Mouse (Mus musculus) embryonic facial prominence, embryonic 11.5 days (tissue): ENCODE data around the gene Syt1. TPM values are rescaled to one million over a fixed set of nuclear protein-coding genes. Genes with fewer than 3 reads are reported as not detected.

Experiments
- ATAC-seq: fragments of 200-750 bp; cut with Nextera tagmentation; replicated peaks from 2 replicates; pipeline ENCODE4 v1.8.0; 2017; ENCODE audit warnings: low read depth; ENCODE audit not compliant: insufficient number of reproducible peaks, low FRiP score, low TSS enrichment
- DNase-seq: peaks from one replicate; pipeline ENCODE4 v3.0.0-alpha.2; 2015; ENCODE audit warnings: low spot score
- H3K27ac ChIP-seq: fragments of 300-500 bp; sonication (generic); replicated peaks from 2 replicates; pipeline ENCODE4 v1.5.1; 2014; ENCODE audit warnings: mild to moderate bottlenecking, low read depth, low read length, control low read depth
- H3K27me3 ChIP-seq: fragments of 300-500 bp; sonication (generic); 2 replicates; pipeline ENCODE4 v1.6.1; 2014; ENCODE audit warnings: mild to moderate bottlenecking, low read length, moderate library complexity, mixed read lengths; ENCODE audit not compliant: control insufficient read depth, insufficient read depth
- H3K36me3 ChIP-seq: fragments of 300-500 bp; sonication (generic); replicated peaks from 2 replicates; pipeline ENCODE4 v1.6.1; 2014; ENCODE audit warnings: low read depth, mild to moderate bottlenecking, low read length, moderate library complexity, mixed read lengths; ENCODE audit not compliant: control insufficient read depth, insufficient read depth
- H3K4me1 ChIP-seq: fragments of 300-500 bp; sonication (generic); 2 replicates; pipeline ENCODE4 v1.6.1; 2014; ENCODE audit warnings: low read length, mixed read lengths; ENCODE audit not compliant: control insufficient read depth, insufficient read depth
- H3K4me2 ChIP-seq: fragments of 300-500 bp; sonication (generic); 2 replicates; pipeline ENCODE4 v1.6.1; 2014; ENCODE audit warnings: low read depth, mild to moderate bottlenecking, control low read depth, low read length, moderate library complexity
- H3K4me3 ChIP-seq: fragments of 300-500 bp; sonication (generic); 2 replicates; pipeline ENCODE4 v1.5.1; 2014; ENCODE audit warnings: low read depth, low read length, control low read depth
- H3K9ac ChIP-seq: fragments of 300-500 bp; sonication (generic); replicated peaks from 2 replicates; pipeline ENCODE4 v1.6.1; 2014; ENCODE audit warnings: mild to moderate bottlenecking, control low read depth, low read length
- H3K9me3 ChIP-seq: fragments of 300-500 bp; sonication (generic); replicated peaks from 2 replicates; pipeline ENCODE4 v1.6.1; 2016; ENCODE audit warnings: mild to moderate bottlenecking, low read length, inconsistent platforms, mixed read lengths; ENCODE audit not compliant: control insufficient read depth
- WGBS: fragments of 180-500 bp; shearing (Covaris S2); extraction: QIAGEN DNeasy Blood & Tissue Kit; methylation state at CpG from one replicate; pipeline ENCODE4 v1.1.7; 2014; 5-methylcytosine and 5-hydroxymethylcytosine counted together
- polyA plus RNA-seq: library from polyadenylated mRNA; unstranded; fragments of >200 nt; fragmentation: Nextera tagmentation; extraction: Ambion mirVana; gene quantifications from 2 replicates; pipeline ENCODE4 v1.2.1, GENCODE M21; 2014

The Syt1 gene
- polyA plus RNA-seq, 1 experiment from 2014 or later, result 7.1 TPM

DNA sequence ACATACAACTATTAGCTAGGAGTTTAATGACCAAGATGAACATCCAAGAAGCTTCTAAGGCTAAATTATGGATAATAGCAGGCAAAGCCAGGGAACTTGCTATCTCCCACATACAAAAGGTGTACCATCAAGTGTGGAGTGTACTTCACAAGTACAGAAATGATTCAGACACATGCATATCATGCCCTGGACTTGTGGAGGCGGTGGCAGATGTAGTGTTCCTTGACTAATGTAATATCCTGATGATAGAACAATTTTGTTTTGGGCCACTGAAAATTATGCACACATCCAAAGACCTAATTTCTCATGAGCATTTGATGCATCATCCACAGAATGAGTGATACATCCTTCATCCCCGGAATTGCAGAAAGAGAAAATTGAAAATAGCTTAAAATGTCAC is 267.0 kb downstream of the Syt1 start:
- no peak overlapping the region for H3K9ac ChIP-seq
- H3K27me3 ChIP-seq, result no peaks in the 10 kb centered on the region
- ATAC-seq (no peak), DNase-seq (no peak)
- H3K36me3 ChIP-seq, result no peaks in the 10 kb centered on the region
- H3K9me3 ChIP-seq, result no peaks in the 10 kb centered on the region
- no peak overlapping the region for H3K4me2 ChIP-seq
- H3K4me1 ChIP-seq, result no peaks in the 10 kb centered on the region
- H3K27ac ChIP-seq, result no peak overlapping the region
- whole genome bisulfite sequencing, result 79% methylated on average over 2 of the region's 2 CpGs
- no peak overlapping the region for H3K4me3 ChIP-seq

GRCm38 (mm10) chr10:108733982-108734381 is 276.8 kb downstream of the Syt1 start:
- Histone ChIP-seq H3K27ac (no peak overlapping the region), H3K36me3 (no peaks in the 10 kb centered on the region), H3K4me2 (no peak overlapping the region), H3K4me1 (no peaks in the 10 kb centered on the region), H3K9me3 (no peaks in the 10 kb centered on the region), H3K4me3 (no peak overlapping the region), H3K9ac (no peak overlapping the region), H3K27me3 (no peaks in the 10 kb centered on the region)
- no peak for ATAC-seq
- peak; percentile 63 for DNase-seq
- 69% methylated on average over 2 of the region's 2 CpGs for WGBS

DNA sequence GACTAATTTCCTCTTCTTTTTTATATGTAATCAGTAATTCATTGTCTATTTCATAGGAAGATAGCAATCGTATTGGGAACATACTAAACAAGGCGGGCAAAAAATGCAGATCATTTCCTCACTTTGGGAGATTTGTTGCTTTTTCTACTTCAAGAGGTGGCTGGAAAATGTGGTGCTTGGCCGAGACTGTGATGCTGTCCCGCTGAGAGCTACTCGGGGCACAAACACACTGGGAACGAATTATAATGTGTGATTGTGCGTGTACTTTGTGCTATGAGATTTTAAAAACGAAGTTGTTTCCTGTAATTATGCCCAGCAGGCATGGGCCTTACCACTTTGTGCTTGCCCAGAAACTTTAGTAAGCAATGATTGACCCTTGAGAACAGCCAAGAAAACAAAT is 281.8 kb downstream of the Syt1 start:
- Histone ChIP-seq H3K4me1 (no peaks in the 10 kb centered on the region), H3K4me3 (no peak overlapping the region), H3K36me3 (no peaks in the 10 kb centered on the region), H3K9me3 (no peaks in the 10 kb centered on the region), H3K9ac (no peak overlapping the region), H3K4me2 (no peak overlapping the region), H3K27ac (no peak overlapping the region), H3K27me3 (no peaks in the 10 kb centered on the region)
- WGBS, result 64% methylated on average over 8 of the region's 8 CpGs
- DNase-seq (no peak), ATAC-seq (no peak)

DNA sequence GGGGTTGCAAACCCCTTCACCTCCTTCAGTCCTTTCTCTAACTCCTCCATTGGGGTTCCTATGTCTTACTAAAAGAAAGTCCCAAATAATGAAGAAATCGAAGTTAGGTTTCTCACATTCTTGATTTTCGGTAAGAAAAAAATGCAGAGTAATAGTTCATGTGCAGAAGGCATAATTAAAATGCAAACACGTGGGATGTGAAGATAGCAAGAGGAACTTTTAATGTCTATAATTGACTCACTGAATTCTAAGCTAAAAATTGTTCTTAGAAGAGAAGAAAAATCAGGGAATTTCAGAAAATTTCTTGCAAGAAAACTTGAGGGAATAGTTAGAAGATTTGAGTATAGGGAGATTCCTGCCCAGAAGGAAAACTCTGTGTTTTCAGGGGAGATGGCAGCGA is 284.4 kb downstream of the Syt1 start:
- Histone ChIP-seq H3K36me3 (no peaks in the 10 kb centered on the region), H3K4me3 (no peak overlapping the region), H3K9ac (no peak overlapping the region), H3K4me1 (no peaks in the 10 kb centered on the region), H3K27me3 (no peaks in the 10 kb centered on the region), H3K27ac (no peak overlapping the region), H3K4me2 (no peak overlapping the region), H3K9me3 (no peaks in the 10 kb centered on the region)
- DNase-seq, result no peak
- ATAC-seq, result no peak
- WGBS, result 83% methylated on average over 4 of the region's 4 CpGs

GRCm38 (mm10) chr10:108724878-108725277 is 285.9 kb downstream of the Syt1 start:
- ATAC-seq (no peak), DNase-seq (no peak)
- no peak overlapping the region for H3K4me2 ChIP-seq
- H3K9ac ChIP-seq, result no peak overlapping the region
- no peak overlapping the region for H3K27ac ChIP-seq
- no peaks in the 10 kb centered on the region for H3K27me3 ChIP-seq
- H3K36me3 ChIP-seq, result no peaks in the 10 kb centered on the region
- no peak overlapping the region for H3K4me3 ChIP-seq
- 79% methylated on average over 3 of the region's 3 CpGs for WGBS
- H3K9me3 ChIP-seq, result no peaks in the 10 kb centered on the region
- H3K4me1 ChIP-seq, result no peaks in the 10 kb centered on the region

- no peaks in the 10 kb centered on the region for H3K4me1 ChIP-seq
- no peak overlapping the region for H3K4me2 ChIP-seq
- no peak for ATAC-seq
- no peak overlapping the region for H3K4me3 ChIP-seq
- H3K9me3 ChIP-seq, result no peaks in the 10 kb centered on the region
- 75% methylated on average over 5 of the region's 5 CpGs for WGBS
- no peaks in the 10 kb centered on the region for H3K27me3 ChIP-seq
- H3K36me3 ChIP-seq, result no peaks in the 10 kb centered on the region
- no peak overlapping the region for H3K27ac ChIP-seq
- H3K9ac ChIP-seq, result no peak overlapping the region
- DNase-seq, result no peak
These were observed 300.3 kb downstream of the Syt1 start for GRCm38 (mm10) chr10:108710514-108710913.

GRCm38 (mm10) chr10:108705658-108706057 is 305.1 kb downstream of the Syt1 start:
- no peak overlapping the region for H3K9ac ChIP-seq
- no peak overlapping the region for H3K4me3 ChIP-seq
- H3K36me3 ChIP-seq, result no peaks in the 10 kb centered on the region
- H3K27me3 ChIP-seq, result no peaks in the 10 kb centered on the region
- no peak for DNase-seq
- H3K9me3 ChIP-seq, result no peaks in the 10 kb centered on the region
- no peak for ATAC-seq
- 89% methylated on average over 3 of the region's 3 CpGs for WGBS
- no peak overlapping the region for H3K27ac ChIP-seq
- H3K4me1 ChIP-seq, result no peaks in the 10 kb centered on the region
- no peak overlapping the region for H3K4me2 ChIP-seq

DNA sequence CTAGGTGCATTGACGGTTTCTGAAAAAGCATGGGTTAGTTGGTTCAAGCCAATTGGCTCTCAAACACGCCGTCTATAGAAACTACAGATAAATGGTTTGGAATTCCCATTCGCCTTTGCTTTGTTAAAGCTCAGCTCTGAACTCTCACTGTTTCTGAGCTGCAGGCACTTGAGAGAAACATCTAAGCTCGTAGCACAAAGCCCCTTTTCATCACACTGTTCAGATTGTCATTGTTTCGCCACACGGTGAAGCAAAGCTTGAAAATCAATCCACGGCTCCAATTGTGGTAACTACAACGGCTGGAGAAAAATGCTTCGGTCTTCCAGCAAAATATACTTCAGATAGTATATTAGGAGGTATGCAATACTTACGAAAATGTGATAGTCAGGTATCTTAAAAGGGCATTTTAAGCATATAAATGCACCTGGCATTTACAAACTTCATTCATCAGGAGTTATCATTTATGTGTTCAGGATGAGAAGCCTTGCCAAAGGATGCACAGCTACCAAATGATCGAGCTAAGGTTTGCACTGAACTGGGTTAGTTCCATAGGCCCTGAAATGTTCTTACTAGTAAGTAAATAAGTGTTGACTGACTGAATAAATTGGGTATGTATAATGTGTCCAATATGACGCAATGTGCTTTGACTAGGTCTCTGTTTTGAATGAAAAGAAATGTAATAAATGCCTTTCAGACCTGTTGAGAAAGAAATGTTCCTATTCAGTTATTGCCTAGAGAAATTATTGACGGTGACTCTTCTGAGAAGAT is 309.2 kb downstream of the Syt1 start:
- 44% methylated on average over 14 of the region's 14 CpGs for WGBS
- ATAC-seq (0 out of 2 replicates have a peak, but pooled peaks have one; percentile 50), DNase-seq (peak; percentile 36)
- H3K4me3 ChIP-seq, result no peak overlapping the region
- H3K9ac ChIP-seq, result no peak overlapping the region
- H3K36me3 ChIP-seq, result no peaks in the 10 kb centered on the region
- H3K4me1 ChIP-seq, result no peaks in the 10 kb centered on the region
- no peaks in the 10 kb centered on the region for H3K9me3 ChIP-seq
- H3K4me2 ChIP-seq, result no peak overlapping the region
- no peaks in the 10 kb centered on the region for H3K27me3 ChIP-seq
- H3K27ac ChIP-seq, result no peak overlapping the region
